Mouse (Mus musculus) induced T-regulatory cell, adult 2 months (primary cell): Measurements from ENCODE around the gene Gm13285.
"Not testable (repeated sequence)": the region's sequence is repeated elsewhere in the genome, so short reads cannot be mapped to it uniquely, and the experiment has no call there.

Experiments
- DNase-seq: peaks from one replicate; pipeline ENCODE4 v3.0.0-alpha.2; 2012; ENCODE audit warnings: low read depth

The Gm13285 gene

GRCm38 (mm10) chr4:88793936-88794675 is 5.4 kb upstream of the Gm13285 start, which contains the start of gene Gm13275:
Gene Gm13275, plus strand, starts transcription at chr4:88794487.
- not testable (repeated sequence) for DNase-seq

GRCm38 (mm10) chr4:88797097-88797496 is 2.4 kb upstream of the Gm13285 start, which contains the start of gene Gm13279:
Gene Gm13279, plus strand, starts transcription at chr4:88797397.
- DNase-seq = not testable (repeated sequence)

GRCm38 (mm10) chr4:88802954-88803353 is 3.5 kb downstream of the Gm13285 start, which contains the start of gene Gm13287:
Gene Gm13287, plus strand, starts transcription at chr4:88803254.
- DNase-seq = not testable (repeated sequence)

- DNase-seq = not testable (repeated sequence)
Observed at GRCm38 (mm10) chr4:88805231-88805630, 5.8 kb downstream of the Gm13285 start, which contains the start of gene Gm13288. Gene Gm13288, plus strand, starts transcription at chr4:88805531.

GRCm38 (mm10) chr4:88805761-88806160 is 6.3 kb downstream of the Gm13285 start:
- not testable (repeated sequence) for DNase-seq

- no peak for DNase-seq
Observed at GRCm38 (mm10) chr4:88815928-88816327, 16.5 kb downstream of the Gm13285 start, which contains the start of gene Ifna7. Gene Ifna7, plus strand, starts transcription at chr4:88816228.

- DNase-seq = no peak
Observed at GRCm38 (mm10) chr4:88819659-88820058, 20.2 kb downstream of the Gm13285 start, which contains the start of gene Ifna11. Gene Ifna11, plus strand, starts transcription at chr4:88819959.

- peak; percentile 55 for DNase-seq
Observed at GRCm38 (mm10) chr4:88822995-88823394, 23.5 kb downstream of the Gm13285 start.

- not testable (repeated sequence) for DNase-seq
Observed at GRCm38 (mm10) chr4:88827116-88827515, 27.7 kb downstream of the Gm13285 start, which contains the start of gene Ifna6. Gene Ifna6, plus strand, starts transcription at chr4:88827416.

GRCm38 (mm10) chr4:88830523-88830922 is 31.1 kb downstream of the Gm13285 start:
- peak; percentile 65 for DNase-seq

GRCm38 (mm10) chr4:88835225-88835624 is 35.8 kb downstream of the Gm13285 start, which contains the start of gene Ifna5:
Gene Ifna5, plus strand, starts transcription at chr4:88835525.
- DNase-seq = not testable (repeated sequence)

- DNase-seq = peak; percentile 57
Observed at GRCm38 (mm10) chr4:88838828-88839227, 39.4 kb downstream of the Gm13285 start.

- DNase-seq = no peak
Observed at GRCm38 (mm10) chr4:88840058-88840457, 40.6 kb downstream of the Gm13285 start.

GRCm38 (mm10) chr4:88841438-88841911 is 42.0 kb downstream of the Gm13285 start, which contains the start of gene Ifna4:
Gene Ifna4, plus strand, starts transcription at chr4:88841861.
- no peak for DNase-seq

- peak; percentile 47 for DNase-seq
Observed at GRCm38 (mm10) chr4:88845334-88845733, 45.9 kb downstream of the Gm13285 start.

GRCm38 (mm10) chr4:88849698-88850097 is 50.2 kb downstream of the Gm13285 start, which contains the start of gene Ifna1:
Gene Ifna1, plus strand, starts transcription at chr4:88850087.
- no peak for DNase-seq
